Mouse (Mus musculus) v-Abl transformed pro-B cells (cell line): Measurements from ENCODE around the gene St8sia1.

Experiments
- in situ Hi-C, 2 experiments: fragments of 400-800 bp; cut with MboI; formaldehyde crosslinking; loops; one replicate each; pipeline ENCODE4 v1.15.1; 2025; ENCODE audit not compliant: unreplicated experiment in 2 of 2

The St8sia1 gene

DNA sequence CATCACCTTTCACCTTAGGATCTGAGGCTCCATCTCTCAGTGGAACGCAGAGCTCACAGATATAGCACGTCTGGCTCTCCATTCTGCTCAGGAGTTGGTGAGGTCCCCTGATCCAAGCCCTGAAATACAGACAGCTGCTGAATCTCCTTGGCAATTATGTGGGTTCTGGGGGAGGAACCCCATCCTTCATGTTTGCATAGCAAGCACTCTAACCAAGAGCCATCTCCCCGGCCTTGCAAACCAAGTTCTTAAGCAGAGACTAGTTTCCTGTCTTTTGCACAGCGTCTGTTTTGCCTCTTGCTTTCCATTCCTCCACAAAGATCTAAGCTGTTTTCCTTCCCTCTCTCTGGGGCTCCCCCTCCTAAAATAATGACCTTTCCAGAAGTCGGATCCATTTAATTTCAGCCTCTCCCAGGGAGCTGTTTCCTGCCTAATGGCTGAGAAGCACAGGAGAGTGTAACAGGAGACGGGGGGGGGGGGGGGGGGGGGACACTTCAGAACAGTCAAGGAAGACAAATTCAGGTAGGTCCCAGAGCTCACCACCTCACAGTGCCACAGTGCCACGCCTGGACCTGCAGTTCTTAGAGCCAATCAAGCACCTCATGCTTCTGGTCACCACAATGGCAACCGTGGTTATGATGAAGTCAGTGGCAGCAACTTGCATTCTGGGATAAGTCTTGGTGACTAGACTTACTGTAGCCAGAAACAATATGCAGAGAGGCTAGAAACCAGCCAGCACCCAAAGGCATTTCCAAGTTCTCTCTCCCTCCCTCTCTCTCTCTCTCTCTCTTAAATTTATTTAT, 18.0 kb downstream of the St8sia1 start:
- in situ Hi-C loops = no loop called here

DNA sequence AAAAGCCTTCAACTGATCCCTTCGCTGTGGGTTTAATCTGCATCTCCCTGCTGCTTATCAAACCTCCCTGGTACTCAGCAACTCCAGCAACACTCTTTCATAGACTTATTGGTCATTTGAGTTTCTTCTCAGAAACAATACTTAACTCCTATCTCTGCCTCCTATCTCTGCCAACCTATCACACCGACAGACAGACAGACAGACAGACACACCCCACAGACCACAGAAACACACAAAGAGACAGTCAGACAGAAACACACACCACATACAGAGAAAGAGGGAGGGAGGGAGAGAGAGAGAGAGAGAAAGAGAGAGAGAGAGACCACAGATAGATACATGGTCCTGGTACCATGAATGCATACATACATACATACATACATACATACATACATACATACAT, 18.8 kb downstream of the St8sia1 start:
- in situ Hi-C loops = no loop called here

DNA sequence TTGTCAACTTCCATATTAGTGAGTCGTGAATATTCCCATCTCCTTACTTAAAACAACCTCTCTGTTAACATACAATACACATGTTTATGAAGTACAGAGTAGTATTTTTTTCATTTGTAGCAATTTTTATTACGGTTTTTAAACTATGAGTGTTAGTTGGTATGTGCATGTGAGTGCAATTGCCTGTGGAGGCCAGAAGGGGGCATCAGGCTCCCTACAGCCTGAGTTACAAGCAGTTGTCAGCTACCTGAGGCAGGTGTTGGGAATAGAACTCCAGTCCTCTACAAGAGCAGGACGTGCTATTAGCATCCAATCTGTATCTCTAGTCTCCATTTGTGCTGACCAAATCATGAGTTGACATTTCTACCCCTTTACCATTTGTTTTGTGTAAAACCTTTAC, 19.8 kb downstream of the St8sia1 start:
- in situ Hi-C loops = no loop called here

DNA sequence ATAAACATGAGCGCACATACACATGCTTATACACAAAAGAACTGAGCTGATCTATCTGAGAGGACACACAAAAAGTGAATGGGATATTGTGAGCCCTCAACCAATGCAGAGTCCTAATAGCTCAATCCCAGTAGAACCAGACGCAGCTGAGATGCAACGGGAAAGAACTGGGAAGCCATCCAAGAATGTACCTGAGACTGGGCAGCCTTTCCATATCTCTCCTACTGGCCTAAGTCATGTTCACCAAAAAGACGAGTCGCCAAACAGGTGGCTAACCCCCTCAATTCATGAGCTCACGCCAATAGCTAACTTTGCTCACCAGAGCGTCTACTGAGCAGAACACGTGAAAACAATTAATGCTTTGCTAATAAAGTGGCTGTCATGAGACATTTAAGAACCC, 20.8 kb downstream of the St8sia1 start:
- in situ Hi-C loops = no loop called here

DNA sequence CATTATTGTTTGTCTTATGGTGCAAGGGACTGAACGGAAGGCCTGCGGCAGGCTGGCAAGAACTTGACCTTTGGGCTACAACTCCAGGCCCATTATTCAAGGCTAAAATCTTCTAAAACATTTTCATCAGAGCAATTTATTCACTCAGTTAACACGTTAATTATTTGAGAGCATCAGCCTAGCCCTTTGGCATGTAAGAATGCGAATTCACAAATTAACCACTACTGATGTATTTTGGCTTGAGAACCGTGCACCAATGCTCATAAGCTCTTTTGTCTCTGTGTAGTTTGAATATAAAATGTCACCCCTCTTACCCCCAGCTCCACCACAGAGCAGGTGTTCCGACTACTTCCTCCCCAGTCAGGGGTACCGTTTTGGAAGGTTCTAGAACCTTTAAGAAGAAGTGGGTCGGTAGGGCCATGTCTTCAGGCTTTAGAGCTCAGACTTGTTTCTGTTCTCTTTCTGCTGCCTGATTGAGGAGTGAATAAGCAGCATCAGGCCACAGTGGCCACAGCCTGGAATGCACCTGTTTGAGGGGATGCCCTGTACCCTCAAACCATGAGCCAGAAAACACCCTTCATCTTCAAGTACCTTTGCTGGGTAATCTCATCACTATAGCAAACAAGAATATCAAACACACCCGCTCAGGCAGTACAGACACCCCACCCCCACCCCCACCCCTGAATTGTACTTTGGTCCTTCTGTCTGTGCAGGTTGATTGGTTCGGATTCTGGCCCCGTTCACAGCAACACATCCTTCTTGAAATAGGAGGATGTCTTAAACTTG, 22.5 kb downstream of the St8sia1 start:
- in situ Hi-C loops = no loop called here

DNA sequence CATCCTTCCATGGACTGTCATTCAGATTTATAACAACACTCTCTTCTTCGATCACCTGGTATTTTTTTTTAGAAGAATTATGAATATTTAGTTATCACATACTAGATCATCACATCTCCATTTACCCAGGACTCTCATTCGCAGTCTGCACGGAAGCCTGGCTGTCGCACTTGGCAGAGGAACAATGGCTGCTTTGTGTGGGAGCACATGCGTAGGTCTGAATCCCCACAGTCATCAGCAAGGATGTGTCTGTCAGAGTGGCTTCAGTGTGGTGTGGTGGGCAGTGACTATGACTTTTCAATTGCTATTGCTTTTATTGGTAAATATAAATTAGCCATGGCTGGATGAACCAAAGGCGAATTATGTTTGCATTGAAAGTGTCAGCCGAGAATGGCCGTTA, 23.2 kb downstream of the St8sia1 start:
- in situ Hi-C loops = no loop called here

DNA sequence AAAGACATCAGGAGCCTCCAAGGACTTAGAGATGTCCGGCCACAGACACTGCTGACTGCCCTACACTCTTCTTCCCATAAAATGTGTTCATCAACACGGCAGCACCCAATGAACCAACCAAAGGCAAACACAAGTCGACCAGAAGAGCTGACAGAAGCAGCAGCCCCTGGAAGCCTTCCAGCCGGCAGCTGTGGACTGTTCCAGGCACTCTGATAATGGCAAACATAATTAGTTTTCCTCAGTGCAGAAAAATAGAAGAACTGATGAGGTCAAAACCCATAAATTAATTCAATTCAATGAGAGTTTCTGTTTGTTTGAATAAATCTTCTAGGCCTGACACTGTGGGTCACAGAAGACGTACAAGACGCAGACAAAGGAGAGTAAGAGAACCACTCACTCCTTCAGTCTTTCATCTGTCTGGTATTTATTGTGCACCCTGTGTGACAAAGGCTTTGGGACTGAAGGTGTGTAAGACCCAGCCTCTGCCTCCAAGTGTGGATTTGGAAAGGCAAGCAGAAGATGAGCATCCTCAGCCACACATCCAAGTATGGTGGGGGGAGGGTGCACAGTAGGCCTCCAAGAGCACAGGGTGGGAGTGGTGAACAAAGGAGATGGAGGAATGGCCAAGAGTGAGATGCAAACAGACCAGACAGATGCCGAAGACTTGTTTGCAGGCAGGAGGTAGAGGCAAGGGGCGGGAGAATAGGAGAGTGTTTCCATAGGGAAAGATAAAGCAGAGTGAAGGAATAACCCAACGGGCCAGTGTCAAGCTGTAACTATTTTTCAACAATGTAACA, 25.5 kb downstream of the St8sia1 start:
- in situ Hi-C loops = no loop called here

DNA sequence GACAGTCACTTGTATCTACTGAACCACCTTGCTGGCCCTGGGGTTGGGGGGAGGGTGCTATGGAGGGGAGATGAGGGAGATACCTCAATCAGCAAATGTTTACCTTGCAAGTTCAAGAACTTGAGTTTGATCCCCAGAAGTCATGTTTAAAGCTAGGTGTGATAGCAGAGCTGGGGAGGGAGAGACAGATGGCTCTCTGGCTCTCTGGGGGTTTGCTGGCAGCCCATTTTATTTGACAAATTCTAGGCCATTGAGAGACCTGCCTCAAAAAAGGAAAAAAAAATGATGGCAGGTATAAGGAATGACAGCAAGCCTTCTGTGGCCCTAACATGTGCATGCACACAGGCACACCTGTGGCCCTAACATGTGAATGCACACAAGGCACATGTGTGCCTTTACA, 26.2 kb downstream of the St8sia1 start:
- in situ Hi-C loops = no loop called here

DNA sequence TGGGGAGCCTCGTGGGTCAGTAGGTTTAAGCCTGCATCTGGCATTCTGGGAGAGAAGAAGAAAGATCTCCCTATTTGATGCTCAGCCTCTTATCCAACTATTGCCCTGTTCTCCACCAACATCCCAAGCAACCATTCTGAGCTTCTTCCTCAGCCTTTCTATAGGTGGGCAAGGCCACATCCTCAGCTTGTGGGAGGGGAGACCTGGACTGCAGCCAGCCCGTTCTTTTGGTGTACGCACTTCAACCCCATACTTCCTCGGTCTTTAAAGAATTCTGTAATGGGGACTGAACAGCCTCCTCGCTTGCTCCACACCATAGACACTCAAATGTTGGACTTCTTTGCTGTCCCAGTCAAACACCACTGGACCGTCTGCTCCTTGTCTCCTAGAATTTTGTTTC, 31.7 kb downstream of the St8sia1 start:
- in situ Hi-C loops = no loop called here

DNA sequence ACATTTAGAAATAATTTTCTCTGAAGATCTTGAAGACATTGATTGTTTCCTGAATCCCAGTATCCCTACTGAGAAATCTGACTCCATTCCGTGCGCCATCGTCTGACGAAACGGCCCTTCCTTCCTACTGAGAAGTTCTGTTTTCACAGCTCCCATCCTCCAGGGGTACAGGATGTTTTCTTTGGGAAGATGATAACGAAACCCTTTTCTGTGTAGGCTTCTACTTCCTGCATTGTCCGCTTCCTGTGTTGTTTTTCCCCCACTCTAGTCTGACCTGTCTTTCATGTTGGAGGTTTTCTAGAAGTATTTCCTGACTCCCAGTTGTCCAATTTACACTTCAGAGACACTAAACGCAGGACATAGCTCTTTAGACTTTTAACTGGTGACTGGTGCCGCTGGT, 32.1 kb downstream of the St8sia1 start:
- in situ Hi-C loops = no loop called here

DNA sequence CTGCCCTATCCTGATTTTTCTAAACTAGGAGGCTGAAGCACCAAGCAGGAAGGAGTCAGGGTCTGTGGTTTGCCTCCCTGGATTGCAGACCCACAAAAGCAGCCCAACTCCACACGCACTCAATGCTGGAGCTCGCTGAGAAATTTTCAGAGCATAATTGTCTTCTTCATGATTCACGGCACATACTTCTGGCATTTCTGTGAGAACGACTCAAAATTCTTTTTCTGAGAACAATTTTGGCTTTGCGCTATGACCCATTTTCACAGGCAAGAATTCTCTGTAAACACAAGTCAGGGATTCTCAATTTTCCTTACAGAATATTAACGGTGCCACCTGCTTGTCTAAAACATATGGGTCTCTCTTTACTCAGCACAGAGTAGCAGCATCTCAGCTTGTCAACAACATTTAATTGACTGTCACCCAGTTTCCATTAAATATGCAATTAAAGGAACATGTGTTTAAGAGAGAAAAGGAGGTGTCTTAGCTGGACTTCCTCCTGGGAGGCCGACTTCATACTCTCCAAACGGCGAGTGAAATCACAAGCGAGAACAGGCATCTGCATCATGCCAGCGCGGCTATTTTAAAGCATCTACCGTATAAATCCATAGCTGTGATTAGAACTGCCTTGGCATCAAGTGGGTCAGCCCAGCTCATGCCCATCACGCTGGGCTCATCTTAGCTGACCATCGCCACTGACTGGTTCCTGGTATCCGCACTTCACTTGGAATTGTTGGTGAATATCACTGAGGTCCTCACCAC, 35.5 kb downstream of the St8sia1 start:
- in situ Hi-C loops = no loop called here

DNA sequence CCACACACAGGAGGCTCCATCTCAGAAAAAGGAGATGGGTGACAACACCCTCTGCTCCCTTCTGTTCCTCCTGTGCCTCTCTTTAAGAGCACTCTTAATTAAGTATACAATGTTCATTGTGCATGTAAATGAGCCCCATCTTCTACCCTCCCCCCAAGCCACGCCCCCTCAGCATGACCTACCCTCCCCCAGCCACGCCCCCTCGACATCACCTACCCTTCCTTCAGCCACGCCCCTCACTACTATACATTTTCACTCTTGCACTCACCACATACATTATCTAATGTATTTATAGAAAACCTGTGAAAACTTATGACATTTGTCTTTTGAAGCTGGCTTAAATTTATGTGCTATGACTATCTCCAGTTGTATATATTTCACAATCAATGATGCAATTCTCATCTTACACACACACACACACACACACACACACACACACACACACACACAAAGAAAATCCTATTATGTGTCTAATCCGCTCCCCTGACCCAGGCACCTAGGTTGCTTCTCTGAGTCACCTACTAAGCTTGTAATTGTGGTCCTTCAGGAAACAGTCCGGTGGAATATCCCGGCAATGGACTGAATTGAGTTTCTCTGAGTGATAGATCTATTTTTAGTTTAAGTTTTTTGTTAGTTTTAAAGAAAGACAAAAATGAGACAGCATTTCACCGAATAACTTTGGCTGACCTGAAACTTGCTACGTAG, 37.2 kb downstream of the St8sia1 start:
- in situ Hi-C loops = no loop called here

DNA sequence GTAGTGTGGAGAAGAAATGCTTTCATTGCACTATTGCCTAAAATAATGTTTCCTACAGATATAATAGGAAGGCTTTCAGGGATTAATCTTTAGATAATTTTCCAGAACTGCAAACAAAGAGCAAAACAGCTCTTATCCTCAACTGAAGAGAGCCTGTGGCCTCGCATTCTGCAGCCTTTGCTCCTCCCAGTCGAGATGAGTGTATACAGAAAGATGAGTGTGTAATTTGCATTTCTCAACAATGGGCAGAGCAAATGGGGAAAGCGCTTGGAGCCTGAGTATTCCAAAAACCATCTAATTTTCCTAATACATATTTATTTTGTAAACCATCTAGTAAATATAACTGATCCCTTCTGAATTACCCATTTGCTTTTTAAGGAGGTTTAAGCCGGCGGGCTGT, 38.3 kb downstream of the St8sia1 start:
- in situ Hi-C loops = no loop called here

DNA sequence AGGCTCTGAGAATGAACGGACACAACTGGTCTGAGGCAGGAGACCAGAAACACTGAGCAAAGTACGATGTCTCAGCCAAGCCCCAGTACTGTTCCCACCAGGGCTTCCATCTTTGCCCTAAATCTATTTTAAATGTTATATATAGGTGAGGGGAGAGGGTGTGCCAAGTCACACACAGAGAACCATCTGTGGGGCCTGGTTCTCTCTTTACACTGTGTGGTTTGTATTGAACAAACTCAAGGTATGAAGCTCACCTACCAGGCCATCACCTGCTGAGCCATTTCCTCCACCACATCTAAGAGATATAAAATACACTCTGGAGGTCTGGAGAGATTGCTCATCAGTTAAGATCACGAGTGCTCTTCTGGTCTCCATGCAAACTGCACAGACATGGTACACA, 38.9 kb downstream of the St8sia1 start:
- in situ Hi-C loops = no loop called here

DNA sequence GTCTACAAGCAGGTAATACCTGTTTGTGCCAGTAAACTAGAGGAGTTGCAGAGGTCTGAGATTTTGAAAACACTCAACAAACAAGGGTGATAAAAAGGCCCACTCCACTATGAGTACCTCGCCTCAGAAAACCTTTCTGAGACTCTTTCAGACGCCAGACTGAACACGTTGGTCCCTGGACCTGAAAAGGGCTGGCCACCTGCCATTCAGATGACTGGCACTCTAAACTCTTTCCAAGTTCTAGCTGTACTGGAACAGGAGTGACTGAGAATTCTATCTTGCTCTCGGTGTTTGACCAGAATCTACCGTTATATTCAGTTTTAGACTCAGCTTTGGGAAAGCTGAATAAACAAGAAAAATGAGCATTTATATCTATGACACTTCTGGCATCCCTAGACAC, 43.4 kb downstream of the St8sia1 start:
- in situ Hi-C loops = no loop called here

DNA sequence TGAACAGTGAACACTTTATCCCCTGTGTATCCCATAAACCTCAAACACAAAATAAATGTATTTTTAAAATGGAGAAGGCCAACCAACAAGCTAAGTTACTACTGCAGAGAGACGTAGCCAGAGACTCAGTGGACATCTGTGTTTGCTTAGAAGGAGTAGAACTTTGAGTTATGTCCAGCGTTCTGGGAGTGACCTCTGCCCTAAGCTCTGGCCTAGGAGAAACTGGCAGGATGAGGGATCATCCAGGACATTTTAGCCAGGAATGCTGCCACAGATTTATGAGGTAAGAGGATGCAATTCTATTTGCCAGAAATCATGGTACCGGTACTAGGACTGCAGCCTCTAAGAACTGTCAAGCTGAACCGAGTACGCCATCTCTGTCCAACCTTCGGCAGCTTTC, 45.6 kb downstream of the St8sia1 start:
- in situ Hi-C loops = no loop called here

DNA sequence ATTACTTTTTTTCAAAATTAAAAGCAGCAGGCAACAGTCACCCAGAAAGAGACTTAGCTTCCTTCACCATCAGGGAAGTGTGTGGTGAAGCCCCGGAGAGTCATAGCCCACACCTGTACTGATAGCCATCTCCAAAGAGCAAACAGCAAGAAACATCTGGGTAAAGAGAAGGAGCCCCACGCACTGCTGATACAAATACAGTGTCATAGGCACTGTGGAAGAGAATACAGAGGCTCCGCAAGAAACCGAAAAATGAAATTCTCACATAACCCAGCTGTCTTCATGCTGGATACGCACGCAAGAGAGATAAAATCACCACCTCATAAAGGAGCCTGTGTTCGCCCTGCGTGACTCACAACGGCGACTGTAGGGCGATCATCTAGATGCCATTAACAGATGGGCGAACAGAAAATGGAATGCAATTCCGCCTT, 46.8 kb downstream of the St8sia1 start:
- in situ Hi-C loops = no loop called here

DNA sequence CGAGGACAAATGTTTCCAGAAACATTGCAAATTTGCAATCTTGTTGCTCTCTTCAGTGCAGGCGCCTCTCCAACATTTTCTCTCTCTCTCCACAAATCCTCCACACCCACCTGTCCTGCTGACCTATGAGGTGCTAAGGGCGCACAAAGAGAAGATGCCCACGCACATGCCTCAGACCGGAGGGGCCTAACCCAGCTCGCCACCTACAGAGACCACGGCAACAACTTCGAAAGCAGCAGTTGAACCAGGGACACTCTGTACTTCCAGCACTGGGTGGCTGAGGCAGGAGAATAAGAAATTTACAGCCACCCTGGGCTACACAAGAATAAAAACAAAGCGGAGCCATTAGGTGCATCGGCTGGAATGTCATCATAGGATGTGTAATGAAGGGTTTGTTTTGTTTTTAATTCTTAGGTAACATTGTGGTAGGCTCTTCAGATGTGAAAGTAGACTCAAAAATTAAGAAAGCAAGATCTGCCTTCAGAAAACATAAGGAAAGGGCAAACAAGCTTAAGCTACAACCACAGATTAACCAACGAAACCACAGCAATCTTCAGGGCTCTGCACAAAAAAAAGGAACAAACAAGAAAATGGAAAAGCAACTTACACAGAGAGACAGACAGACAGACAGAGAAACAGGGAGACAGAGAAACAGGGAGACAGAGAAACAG, 47.8 kb downstream of the St8sia1 start:
- in situ Hi-C loops = no loop called here

DNA sequence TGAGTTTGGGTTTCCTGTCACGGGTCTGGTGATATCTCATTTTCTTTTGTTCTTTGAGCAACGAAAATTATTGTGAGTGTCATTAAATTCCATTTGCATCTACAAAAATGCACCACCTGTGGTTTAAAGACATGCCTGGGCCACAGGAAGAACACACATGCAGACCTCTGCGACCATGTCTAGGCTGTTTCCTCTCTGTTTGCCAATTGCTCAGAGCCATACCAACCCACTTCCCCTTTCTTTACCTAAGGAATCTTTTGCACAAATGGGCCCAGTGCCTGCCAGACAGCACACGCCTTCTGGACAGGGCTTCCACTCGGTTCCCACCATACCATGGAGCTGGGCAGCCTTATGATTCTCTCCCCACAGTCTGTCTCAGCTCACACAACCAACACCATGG, 48.8 kb downstream of the St8sia1 start:
- in situ Hi-C loops = no loop called here
